Mouse (Mus musculus) layer of hippocampus, adult 2 months (tissue): ENCODE measurements around the gene Hk1. TPM values are rescaled to one million over a fixed set of nuclear protein-coding genes. Genes with fewer than 3 reads are reported as not detected.

Source experiments
- DNase-seq, 2 experiments: peaks; one replicate each; pipeline ENCODE4 v3.0.0; 2022; ENCODE audit warnings: low spot score in 2 of 2
- H3K27ac ChIP-seq: fragments of 200-600 bp; 2 replicates; pipeline ENCODE4 v1.8.1; 2022
- H3K4me3 ChIP-seq: fragments of 200-600 bp; 2 replicates; pipeline ENCODE4 v1.8.1; 2022; ENCODE audit warnings: mild to moderate bottlenecking
- CTCF ChIP-seq: fragments of 200-600 bp; conservative IDR thresholded peaks from 2 replicates; pipeline ENCODE4 v1.8.1; 2022; ENCODE audit warnings: antibody characterized with exemption, mild to moderate bottlenecking, moderate library complexity
- total RNA-seq, 2 experiments: library from RNA; stranded (reverse); gene quantifications; 2 replicates each; pipeline ENCODE4 v1.2.3; 2021

The Hk1 gene
- total RNA-seq, 2 experiments from 2014 or later, result 292 to 307 TPM

DNA sequence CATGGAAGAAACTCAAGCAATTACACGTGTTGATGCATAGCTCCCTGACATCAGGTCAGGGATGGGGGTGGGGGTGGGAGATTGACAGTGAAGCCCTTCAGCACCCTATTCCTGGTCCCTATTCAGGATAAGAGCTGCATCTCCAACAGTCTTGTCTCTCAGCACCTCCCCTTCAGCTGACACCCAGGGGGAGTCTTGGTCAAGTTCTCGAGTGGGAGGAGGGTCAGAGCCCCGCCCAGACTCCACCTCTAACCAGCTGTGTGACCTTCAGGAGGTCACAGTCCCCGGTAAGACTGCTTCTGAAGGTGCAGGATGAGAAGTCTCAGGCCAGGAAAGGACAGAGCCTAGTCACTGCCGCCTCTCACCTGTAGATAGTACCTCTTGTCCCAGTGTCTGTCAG is 41.1 kb downstream of the Hk1 start:
- Histone ChIP-seq H3K27ac (peak overlapping the region; percentile 90), H3K4me3 (peak overlapping the region; percentile 97)
- TF ChIP-seq CTCF, result no peak
- DNase-seq, result no peak

DNA sequence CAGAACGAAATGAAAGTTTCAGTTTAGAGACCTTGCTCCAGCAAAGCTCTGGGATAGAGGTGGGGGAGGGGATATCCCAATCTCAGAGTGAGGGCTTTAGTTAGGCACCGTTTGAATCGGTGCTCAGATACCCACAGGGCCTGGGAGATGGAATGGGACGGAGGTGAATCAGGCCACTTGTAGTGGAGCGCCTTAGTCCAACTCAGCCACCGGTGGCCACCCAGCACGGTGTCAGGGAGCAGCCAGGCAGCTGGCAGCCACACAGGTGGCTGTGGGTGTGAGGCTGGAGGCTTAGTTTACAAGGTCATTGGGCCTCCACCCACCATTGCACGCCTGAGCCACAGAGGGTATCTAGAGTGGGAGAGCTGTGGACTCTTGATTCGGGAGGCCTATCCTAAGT is 41.5 kb downstream of the Hk1 start:
- peak overlapping the region; percentile 97 for H3K4me3 ChIP-seq
- no peak for DNase-seq
- peak overlapping the region; percentile 90 for H3K27ac ChIP-seq
- no peak for TF ChIP-seq CTCF

DNA sequence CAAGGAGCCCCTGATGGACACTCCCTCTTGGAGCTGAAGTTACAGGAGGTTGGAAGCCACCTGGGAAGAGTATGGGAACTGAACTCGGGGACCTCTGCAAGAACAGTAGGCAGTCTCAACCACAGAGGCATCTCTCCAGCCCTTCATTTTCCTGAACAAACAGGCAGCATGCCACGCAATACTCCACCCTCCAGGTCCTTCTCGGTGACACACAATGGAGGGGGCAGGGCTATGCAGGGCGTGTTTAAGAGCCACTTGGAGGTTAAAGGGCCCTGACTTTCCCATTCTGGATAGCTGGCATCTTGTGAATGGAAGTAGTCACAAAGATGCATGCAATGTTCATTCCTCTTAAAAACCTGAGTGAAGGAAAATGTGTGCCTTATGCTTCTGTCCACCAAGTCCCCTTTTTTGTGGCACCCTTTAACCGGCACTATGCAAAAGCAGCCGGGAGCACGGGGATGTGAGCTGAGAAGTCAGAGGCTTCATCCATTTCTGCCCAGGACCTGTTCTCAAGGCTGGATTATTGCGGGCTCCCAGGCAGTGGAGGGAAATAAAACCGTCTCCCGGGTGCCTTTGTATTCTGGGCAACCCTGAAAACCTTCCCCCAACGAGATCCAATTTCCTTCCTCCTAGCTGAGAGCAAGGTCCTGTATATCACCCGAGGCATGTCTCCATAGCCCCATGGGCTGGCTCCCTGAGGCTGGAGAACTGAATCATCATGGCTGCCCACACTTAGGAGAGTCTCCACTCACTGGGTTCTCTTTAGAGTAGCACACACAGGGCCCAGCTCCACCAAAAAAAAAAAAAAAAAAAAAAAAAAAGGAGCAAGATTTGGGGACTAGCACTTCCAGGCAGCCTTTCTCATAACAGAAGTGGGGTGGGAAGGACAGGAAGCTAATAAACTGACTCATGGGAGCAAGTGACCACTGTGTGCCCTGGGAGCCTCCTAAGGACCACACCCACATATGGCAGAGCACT is 42.8 kb downstream of the Hk1 start:
- H3K27ac ChIP-seq, result peak overlapping the region; percentile 24
- DNase-seq, result no peak
- no peak overlapping the region for H3K4me3 ChIP-seq
- TF ChIP-seq CTCF, result no peak

DNA sequence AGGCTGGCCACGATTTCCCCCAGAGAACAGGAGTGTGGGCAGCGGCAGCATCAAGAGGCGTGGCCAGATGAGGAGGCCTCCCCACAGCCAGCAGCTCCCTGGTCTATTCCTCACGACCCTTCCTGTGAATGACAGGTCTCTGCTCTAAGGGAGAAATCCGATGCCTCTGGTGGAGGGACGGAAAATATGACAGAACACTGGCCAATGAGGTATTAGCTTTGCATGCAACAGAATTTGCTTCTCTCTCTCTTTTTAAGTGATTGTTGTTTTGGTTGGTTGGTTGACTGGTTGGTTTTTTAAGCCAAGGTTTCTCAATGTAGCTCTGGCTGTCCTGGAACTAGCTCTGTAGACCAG is 44.3 kb downstream of the Hk1 start:
- no peak overlapping the region for H3K4me3 ChIP-seq
- no peak for TF ChIP-seq CTCF
- DNase-seq, result no peak
- no peak overlapping the region for H3K27ac ChIP-seq

DNA sequence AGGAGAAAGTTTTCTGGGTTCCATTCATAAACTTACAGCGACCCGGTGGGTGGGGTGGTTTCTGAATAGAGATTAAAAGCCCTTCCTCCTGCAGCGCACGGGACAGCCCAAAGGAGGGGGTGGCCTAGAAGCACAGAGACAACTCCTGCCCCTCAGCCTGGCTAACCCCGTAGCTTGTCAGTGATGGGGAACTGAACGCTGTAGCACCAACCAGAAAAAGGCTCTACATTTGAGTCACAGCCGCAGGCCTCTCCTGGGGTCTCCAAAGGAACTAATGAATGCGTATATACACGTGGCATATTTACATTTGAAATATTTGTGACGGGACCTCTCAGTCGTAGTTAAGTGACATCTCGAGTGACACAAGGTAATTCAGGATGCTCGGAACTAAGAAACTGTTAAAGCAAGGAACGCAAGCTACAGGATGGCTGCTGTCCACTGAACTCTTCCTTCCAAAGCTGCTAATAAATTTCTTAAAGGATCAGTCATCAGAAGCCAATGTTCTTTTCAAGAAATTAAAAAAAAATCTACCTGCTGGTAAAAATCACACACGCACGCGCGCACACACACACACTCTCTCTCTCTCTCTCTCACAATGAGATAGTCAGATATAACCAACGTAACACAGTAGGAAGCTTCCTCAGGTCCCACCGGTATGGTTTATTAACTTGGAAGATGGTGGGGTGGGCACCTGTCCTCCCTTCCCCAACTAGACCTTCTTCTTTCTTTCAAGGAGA is 44.9 kb downstream of the Hk1 start:
- Histone ChIP-seq H3K4me3 (no peak overlapping the region), H3K27ac (no peak overlapping the region)
- no peak for DNase-seq
- no peak for TF ChIP-seq CTCF

DNA sequence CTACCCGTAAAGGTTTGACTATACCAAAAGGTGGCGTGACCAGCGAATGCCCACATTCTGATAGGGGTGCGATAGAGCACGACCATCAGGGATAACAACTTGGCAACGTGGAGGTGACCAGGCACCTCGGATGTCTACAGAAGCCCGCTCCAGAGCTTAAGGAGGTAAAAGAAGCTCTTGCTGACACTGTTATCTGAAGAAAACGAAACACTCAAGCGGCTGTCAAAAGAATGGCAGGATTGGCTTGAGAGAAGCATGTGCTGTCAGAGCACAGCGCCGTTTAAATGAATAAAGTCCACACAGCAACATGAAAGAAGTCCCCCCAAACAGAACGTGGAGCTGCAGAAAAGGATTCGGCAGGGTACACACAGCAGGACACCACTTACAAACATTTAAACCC is 46.4 kb downstream of the Hk1 start:
- H3K27ac ChIP-seq, result peak overlapping the region; percentile 78; the same call in 1 of the 2 replicates
- TF ChIP-seq CTCF, result no peak
- peak overlapping the region; percentile 47; the same call in 1 of the 2 replicates for H3K4me3 ChIP-seq
- DNase-seq, result no peak

DNA sequence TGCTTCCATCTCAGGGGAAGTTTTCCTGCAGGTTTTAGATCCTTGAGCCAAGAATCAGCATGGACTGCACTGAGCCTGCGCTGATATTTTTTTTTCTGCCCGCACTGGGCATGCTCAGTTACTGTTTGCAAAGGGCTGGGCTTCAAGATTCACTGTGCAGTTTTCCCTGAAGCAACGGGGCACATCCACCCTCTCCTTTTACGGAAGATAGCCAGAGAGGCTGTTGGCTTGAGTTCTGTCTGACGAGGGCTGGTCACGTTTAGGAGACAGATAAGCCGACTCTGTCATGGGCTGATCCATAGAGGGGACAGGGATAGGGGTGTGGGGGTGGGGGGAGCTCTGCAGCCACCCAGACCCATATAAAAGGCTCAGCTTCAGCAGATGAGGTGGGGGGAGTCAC is 47.2 kb downstream of the Hk1 start:
- peak overlapping the region; percentile 78 for H3K27ac ChIP-seq
- no peak for TF ChIP-seq CTCF
- peak; percentile 63 to 67 for DNase-seq
- H3K4me3 ChIP-seq, result peak overlapping the region; percentile 47

DNA sequence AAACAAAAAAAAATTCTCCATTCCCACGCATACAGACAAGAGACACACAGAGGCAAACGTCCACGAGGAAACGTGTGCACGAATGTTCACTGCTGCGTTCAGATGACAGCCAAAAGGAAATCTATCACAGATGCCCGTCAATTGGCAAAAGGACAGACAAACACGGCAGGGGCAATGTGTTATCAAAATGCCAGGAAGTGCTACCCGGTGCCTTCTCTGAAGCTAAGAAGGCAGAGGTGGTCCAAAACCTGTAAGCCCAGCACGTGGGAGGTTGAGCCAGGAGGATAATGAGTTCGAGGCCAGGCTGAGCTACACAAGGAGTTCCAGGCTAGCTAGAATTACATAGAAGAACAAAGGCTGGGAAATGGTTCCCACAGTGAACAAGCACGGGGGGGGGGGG is 47.9 kb downstream of the Hk1 start:
- Histone ChIP-seq H3K27ac (no peak overlapping the region), H3K4me3 (no peak overlapping the region)
- no peak for TF ChIP-seq CTCF
- no peak for DNase-seq

DNA sequence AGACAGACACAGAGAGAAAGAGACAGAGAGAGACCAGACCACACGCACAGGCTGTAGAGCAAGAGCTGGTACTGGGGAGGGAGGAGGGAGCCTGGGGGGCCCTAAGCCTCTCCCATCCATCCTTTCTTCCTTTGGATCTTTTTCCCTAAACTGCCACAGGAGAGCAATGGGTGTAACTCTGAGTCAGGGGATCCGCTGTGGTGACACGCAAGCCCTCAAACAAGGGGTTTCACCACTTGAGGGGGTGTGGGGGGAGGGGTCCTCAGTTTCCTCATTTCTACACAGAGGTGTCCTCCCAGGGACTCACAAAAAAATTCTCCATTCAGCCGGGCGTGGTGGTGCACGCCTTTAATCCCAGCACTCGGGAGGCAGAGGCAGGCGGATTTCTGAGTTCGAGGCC is 48.4 kb downstream of the Hk1 start:
- no peak for DNase-seq
- no peak overlapping the region for H3K4me3 ChIP-seq
- H3K27ac ChIP-seq, result no peak overlapping the region
- no peak for TF ChIP-seq CTCF

DNA sequence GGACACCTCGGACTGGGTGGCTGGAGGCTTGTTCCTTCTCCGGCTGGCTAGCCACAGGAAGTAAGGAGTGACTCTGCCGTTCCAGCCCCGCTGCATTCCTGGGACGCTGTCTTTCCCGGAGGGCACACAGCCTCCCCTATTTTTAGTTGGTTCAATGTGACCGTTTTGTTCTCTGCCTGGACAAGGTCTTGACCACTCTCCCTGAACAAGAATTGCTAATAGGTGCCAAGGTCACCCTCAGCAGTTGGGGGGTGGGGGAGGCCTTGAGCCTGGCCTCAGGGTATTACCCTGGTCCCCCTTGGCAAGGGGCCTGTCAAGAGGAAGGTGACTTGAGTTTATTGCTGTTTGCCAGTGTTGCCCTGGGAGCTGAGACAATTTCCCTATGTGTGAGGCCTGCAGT is 49.9 kb downstream of the Hk1 start:
- TF ChIP-seq CTCF, result no peak
- Histone ChIP-seq H3K27ac (peak overlapping the region; percentile 67), H3K4me3 (no peak overlapping the region)
- DNase-seq, result no peak

DNA sequence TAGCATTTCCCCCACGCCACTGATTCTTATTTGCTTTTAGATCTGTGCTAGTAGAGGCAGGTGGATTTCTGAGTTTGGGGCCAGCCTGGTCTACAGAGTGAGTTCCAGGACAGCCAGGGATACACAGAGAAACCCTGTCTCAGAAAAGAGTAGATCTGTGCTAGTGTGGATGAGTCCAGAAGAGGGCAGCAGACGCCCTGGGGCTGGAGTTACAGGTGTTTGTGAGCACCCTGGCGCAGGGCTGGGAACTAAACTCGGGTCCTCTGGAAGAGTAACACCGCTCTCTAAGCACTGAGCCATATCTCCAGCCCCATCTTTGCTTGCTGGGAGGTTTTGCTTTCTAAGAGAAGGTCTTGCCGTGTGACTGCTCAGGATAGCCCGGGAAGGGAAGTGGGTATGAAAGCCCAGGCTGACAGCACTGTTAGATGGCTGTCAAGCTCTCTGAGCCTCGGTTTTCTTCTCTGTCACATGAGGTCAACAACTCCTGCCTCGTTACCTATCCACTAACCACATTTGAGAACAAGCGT is 50.8 kb downstream of the Hk1 start:
- no peak overlapping the region for H3K4me3 ChIP-seq
- H3K27ac ChIP-seq, result no peak overlapping the region
- no peak for DNase-seq
- peak; percentile 55 for TF ChIP-seq CTCF

DNA sequence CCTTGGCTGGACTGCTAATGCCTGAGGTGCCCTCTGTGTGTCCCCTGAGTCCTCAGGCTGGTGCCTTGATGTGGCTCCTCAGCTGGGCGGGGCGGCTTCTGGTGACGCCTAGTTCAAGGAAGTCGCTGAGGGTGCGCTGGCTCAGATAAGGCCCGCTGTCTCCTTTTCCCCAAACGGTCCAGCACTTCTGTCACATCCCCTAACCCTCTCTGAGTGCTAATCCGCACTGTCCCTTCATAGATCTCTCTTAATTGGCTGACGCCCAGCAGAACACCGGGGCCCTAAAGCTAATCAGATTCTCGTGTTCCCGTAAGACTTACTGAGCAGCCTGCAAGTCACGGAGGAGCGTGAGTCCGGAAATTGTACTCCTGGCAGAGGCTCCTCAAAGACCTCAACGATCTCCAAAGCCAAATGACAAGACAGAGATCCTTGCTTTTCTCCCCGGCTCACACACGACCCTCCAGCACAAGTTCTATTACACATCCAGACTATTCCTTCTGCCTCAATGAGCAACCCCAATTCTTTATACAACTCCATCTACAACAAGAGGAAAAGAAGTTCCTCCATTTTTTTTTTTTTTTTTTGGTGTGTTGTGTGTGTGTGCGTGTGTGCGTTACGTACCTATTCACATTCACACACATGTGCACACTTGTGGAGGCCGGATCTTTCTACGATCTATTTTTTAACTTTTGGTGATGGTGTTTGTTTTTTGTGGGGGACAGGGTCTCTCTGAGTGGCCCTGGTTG is 52.0 kb downstream of the Hk1 start:
- TF ChIP-seq CTCF, result no peak
- Histone ChIP-seq H3K27ac (peak overlapping the region; percentile 40; the same call in 1 of the 2 replicates), H3K4me3 (no peak overlapping the region)

More for the DNA sequence above, 52.0 kb downstream of the Hk1 start:
- no peak for DNase-seq
